Mouse (Mus musculus): ENCODE measurements around the gene Cpne6.

- TF ChIP-seq FLI1 (IDR thresholded peaks at IDR 0.05; ENCODE audit: low read length) (no peak), GATA1 (IDR thresholded peaks at IDR 0.05; ENCODE audit: borderline replicate concordance, low read length) (no peak)
Measured at GRCm38 (mm10) chr14:55561860-55562259, 51.6 kb downstream of the Cpne6 start.
